Mouse (Mus musculus): Measurements from ENCODE around the gene Uqcc2. TPM values are rescaled to one million over a fixed set of nuclear protein-coding genes. Genes with fewer than 3 reads are reported as not detected.

Uqcc2 gene
- polyA plus RNA-seq, 1 experiment from 2014 or later: 146 TPM

- no peak overlapping the region for H3K9ac ChIP-seq
- no peak overlapping the region for H3K4me2 ChIP-seq
Measured at GRCm38 (mm10) chr17:27077133-27077532, 56.6 kb downstream of the Uqcc2 start.

GRCm38 (mm10) chr17:27074849-27075745, 58.6 kb downstream of the Uqcc2 start:
- H3K27me3 ChIP-seq: no peaks in the 10 kb centered on the region
- ATAC-seq (ENCODE audit: insufficient read depth): no peak
- H3K4me1 ChIP-seq (replicated peaks): peaks cover 19% of the 10 kb centered on the region
- no peak overlapping the region for H3K4me2 ChIP-seq
- H3K9ac ChIP-seq: no peak overlapping the region
- no peak overlapping the region for H3K27ac ChIP-seq (replicated peaks)
- H3K36me3 ChIP-seq (replicated peaks): no peaks in the 10 kb centered on the region
- H3K4me3 ChIP-seq (replicated peaks): no peak overlapping the region
- WGBS (ENCODE audit: insufficient replicate concordance): 48% methylated on average over 17 of the region's 17 CpGs
- peaks cover 5% of the 10 kb centered on the region; the same call in 1 of the 2 replicates for H3K9me3 ChIP-seq (replicated peaks)

More at GRCm38 (mm10) chr17:27077133-27077532, 56.6 kb downstream of the Uqcc2 start:
- Histone ChIP-seq H3K4me1 (replicated peaks) (peaks cover 32% of the 10 kb centered on the region), H3K27ac (replicated peaks) (no peak overlapping the region), H3K27me3 (no peaks in the 10 kb centered on the region), H3K4me3 (replicated peaks) (no peak overlapping the region), H3K36me3 (replicated peaks) (no peaks in the 10 kb centered on the region), H3K9me3 (replicated peaks) (peaks cover 5% of the 10 kb centered on the region; the same call in 1 of the 2 replicates)
- 78% methylated on average over 7 of the region's 7 CpGs for WGBS (ENCODE audit: insufficient replicate concordance)
- no peak for ATAC-seq (ENCODE audit: insufficient read depth)

GRCm38 (mm10) chr17:27074236-27074635, 59.5 kb downstream of the Uqcc2 start:
- WGBS (ENCODE audit: insufficient replicate concordance): 41% methylated on average over 6 of the region's 6 CpGs
- H3K36me3 ChIP-seq (replicated peaks): no peaks in the 10 kb centered on the region
- no peak overlapping the region for H3K4me3 ChIP-seq (replicated peaks)
- peaks cover 5% of the 10 kb centered on the region; the same call in 1 of the 2 replicates for H3K9me3 ChIP-seq (replicated peaks)
- no peak for ATAC-seq (ENCODE audit: insufficient read depth)
- H3K4me1 ChIP-seq (replicated peaks): peaks cover 17% of the 10 kb centered on the region
- H3K27me3 ChIP-seq: no peaks in the 10 kb centered on the region
- no peak overlapping the region for H3K4me2 ChIP-seq
- H3K9ac ChIP-seq: no peak overlapping the region
- H3K27ac ChIP-seq (replicated peaks): 0 out of 2 replicates have a peak overlapping the region, but pooled peaks have one; percentile 3

GRCm38 (mm10) chr17:27073778-27074177, 59.9 kb downstream of the Uqcc2 start:
- no peaks in the 10 kb centered on the region for H3K36me3 ChIP-seq (replicated peaks)
- peaks cover 5% of the 10 kb centered on the region; the same call in 1 of the 2 replicates for H3K9me3 ChIP-seq (replicated peaks)
- ATAC-seq (ENCODE audit: insufficient read depth): no peak
- H3K4me1 ChIP-seq (replicated peaks): peaks cover 17% of the 10 kb centered on the region
- WGBS (ENCODE audit: insufficient replicate concordance): 47% methylated on average over 9 of the region's 9 CpGs
- 0 out of 2 replicates have a peak overlapping the region, but pooled peaks have one; percentile 3 for H3K27ac ChIP-seq (replicated peaks)
- H3K27me3 ChIP-seq: no peaks in the 10 kb centered on the region
- no peak overlapping the region for H3K4me2 ChIP-seq
- H3K4me3 ChIP-seq (replicated peaks): no peak overlapping the region
- no peak overlapping the region for H3K9ac ChIP-seq

GRCm38 (mm10) chr17:27073126-27073525, 60.6 kb downstream of the Uqcc2 start:
- 58% methylated on average over 5 of the region's 5 CpGs for WGBS (ENCODE audit: insufficient replicate concordance)
- H3K27ac ChIP-seq (replicated peaks): no peak overlapping the region
- no peak for ATAC-seq (ENCODE audit: insufficient read depth)

More at GRCm38 (mm10) chr17:27073126-27073525, 60.6 kb downstream of the Uqcc2 start:
- no peak overlapping the region for H3K4me2 ChIP-seq
- H3K4me3 ChIP-seq (replicated peaks): no peak overlapping the region
- no peak overlapping the region for H3K9ac ChIP-seq
- H3K27me3 ChIP-seq: no peaks in the 10 kb centered on the region
- H3K4me1 ChIP-seq (replicated peaks): peaks cover 17% of the 10 kb centered on the region
- H3K36me3 ChIP-seq (replicated peaks): no peaks in the 10 kb centered on the region
- H3K9me3 ChIP-seq (replicated peaks): peaks cover 5% of the 10 kb centered on the region; the same call in 1 of the 2 replicates

Small RNA genes lying within 50 kb of the gene (microRNA-seq; reads per million reads assigned to microRNA genes)
- not detected for gene Mir7677

Other genes starting within 250 kb of the Uqcc2 start
- 5.2 and 5.9 TPM in 2 replicates for gene Kifc5b, start 216.8 kb downstream of the Uqcc2 start, polyA plus RNA-seq (2015; fragmentation: Nextera tagmentation; extraction: Ambion mirVana)
- 1.8 and 2.6 TPM in 2 replicates for gene Phf1, start 200.9 kb downstream of the Uqcc2 start, polyA plus RNA-seq (2015; fragmentation: Nextera tagmentation; extraction: Ambion mirVana)
- 85.9 and 86.7 TPM in 2 replicates for gene Cuta, start 194.3 kb downstream of the Uqcc2 start, polyA plus RNA-seq (2015; fragmentation: Nextera tagmentation; extraction: Ambion mirVana)
- 0.21 and 0.28 TPM in 2 replicates for gene Syngap1, start 192.7 kb downstream of the Uqcc2 start, polyA plus RNA-seq (2015; fragmentation: Nextera tagmentation; extraction: Ambion mirVana)
- gene Zbtb9, start 160.7 kb downstream of the Uqcc2 start, polyA plus RNA-seq (2015; fragmentation: Nextera tagmentation; extraction: Ambion mirVana): 5.0 and 5.8 TPM in 2 replicates
- 2.0 and 2.1 TPM in 2 replicates for gene Bak1, start 104.9 kb downstream of the Uqcc2 start, polyA plus RNA-seq (2015; fragmentation: Nextera tagmentation; extraction: Ambion mirVana)
- 0.67 and 0.89 TPM in 2 replicates for gene Itpr3, start 76.6 kb downstream of the Uqcc2 start, polyA plus RNA-seq (2015; fragmentation: Nextera tagmentation; extraction: Ambion mirVana)
- 0.18 and 0.22 TPM in 2 replicates for gene Ip6k3, start 33.9 kb upstream of the Uqcc2 start, polyA plus RNA-seq (2015; fragmentation: Nextera tagmentation; extraction: Ambion mirVana)
- 4.4 and 5.1 TPM in 2 replicates for gene Lemd2, start 70.6 kb upstream of the Uqcc2 start, polyA plus RNA-seq (2015; fragmentation: Nextera tagmentation; extraction: Ambion mirVana)

Measured in liver, embryonic 15.5 days (tissue).